Mouse (Mus musculus) bone marrow macrophage, adult 2 months (primary cell): ENCODE results near the gene Cirbp.

ENCODE experiments used
- CTCF ChIP-seq: IDR thresholded peaks from 2 replicates; pipeline ENCODE4 v1.5.1; 2012; ENCODE audit warnings: low read depth, mild to moderate bottlenecking, low read length, moderate library complexity
- POLR2A ChIP-seq: IDR thresholded peaks from 2 replicates; pipeline ENCODE4 v1.6.1; 2012; ENCODE audit warnings: mild to moderate bottlenecking, low read depth, low read length, borderline replicate concordance

DNA sequence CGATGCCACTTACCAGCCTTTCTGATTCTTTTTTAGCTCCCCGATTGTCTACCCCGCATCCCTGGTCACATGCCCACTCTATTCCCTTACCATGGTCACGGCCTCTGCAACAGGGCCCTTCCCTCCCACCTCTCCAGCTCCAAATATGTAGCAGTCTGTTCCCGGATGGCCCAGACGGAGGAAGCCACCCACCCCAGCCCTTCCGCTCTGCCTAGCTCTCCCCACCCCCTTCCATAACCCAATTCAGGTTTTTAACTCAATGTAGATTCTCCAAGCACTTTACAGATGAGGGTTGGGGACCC is 9.1 kb upstream of the Cirbp start:
- TF ChIP-seq POLR2A (no peak), CTCF (no peak)
